Mouse (Mus musculus): ENCODE data around the gene Ubl3. TPM values are rescaled to one million over a fixed set of nuclear protein-coding genes. Genes with fewer than 3 reads are reported as not detected.
A peak's percentile ranks its signal among the peaks of the same experiment; 100 is the strongest.

Ubl3 gene
- polyA plus RNA-seq, 1 experiment from 2014 or later: 68.8 TPM

- H3K4me3 ChIP-seq (replicated peaks): no peak overlapping the region
- H3K9me3 ChIP-seq (replicated peaks): no peaks in the 10 kb centered on the region
- no peak overlapping the region for H3K4me2 ChIP-seq
- no peak overlapping the region for H3K9ac ChIP-seq
- no peaks in the 10 kb centered on the region for H3K36me3 ChIP-seq
- 87% methylated on average over 15 of the region's 15 CpGs for WGBS
- H3K27ac ChIP-seq: no peak overlapping the region
- peaks cover 7% of the 10 kb centered on the region for H3K4me1 ChIP-seq
- no peaks in the 10 kb centered on the region for H3K27me3 ChIP-seq
- ATAC-seq (replicated peaks; ENCODE audit: low FRiP score): no peak
These were observed 6.8 kb upstream of the Ubl3 start for GRCm38 (mm10) chr5:148559261-148559958.

- no peak overlapping the region for H3K4me3 ChIP-seq (replicated peaks)
- 0 out of 2 replicates have a peak, but pooled peaks cover 5% of the 10 kb centered on the region for H3K27me3 ChIP-seq
- 95% methylated on average over 6 of the region's 6 CpGs for WGBS
- ATAC-seq (replicated peaks; ENCODE audit: low FRiP score): no peak
- H3K9me3 ChIP-seq (replicated peaks): no peaks in the 10 kb centered on the region
- no peak overlapping the region for H3K9ac ChIP-seq
- H3K4me2 ChIP-seq: no peak overlapping the region
- peaks cover 10% of the 10 kb centered on the region for H3K4me1 ChIP-seq
- no peaks in the 10 kb centered on the region for H3K36me3 ChIP-seq
- H3K27ac ChIP-seq: no peak overlapping the region
These were observed 5.9 kb upstream of the Ubl3 start for GRCm38 (mm10) chr5:148558472-148558871.

- no peak for ATAC-seq (replicated peaks; ENCODE audit: low FRiP score)
- WGBS: 67% methylated on average over 5 of the region's 5 CpGs
- Histone ChIP-seq H3K4me2 (no peak overlapping the region), H3K9me3 (replicated peaks) (no peaks in the 10 kb centered on the region), H3K27ac (no peak overlapping the region), H3K27me3 (0 out of 2 replicates have a peak, but pooled peaks cover 5% of the 10 kb centered on the region), H3K4me1 (peaks cover 15% of the 10 kb centered on the region), H3K4me3 (replicated peaks) (no peak overlapping the region), H3K36me3 (no peaks in the 10 kb centered on the region), H3K9ac (no peak overlapping the region)
These were observed 3.9 kb upstream of the Ubl3 start for GRCm38 (mm10) chr5:148556509-148556908.

GRCm38 (mm10) chr5:148555156-148555555 is 2.6 kb upstream of the Ubl3 start:
- Histone ChIP-seq H3K9ac (no peak overlapping the region), H3K4me1 (peaks cover 19% of the 10 kb centered on the region), H3K27ac (no peak overlapping the region), H3K9me3 (replicated peaks) (no peaks in the 10 kb centered on the region), H3K36me3 (no peaks in the 10 kb centered on the region), H3K4me3 (replicated peaks) (no peak overlapping the region), H3K27me3 (0 out of 2 replicates have a peak, but pooled peaks cover 5% of the 10 kb centered on the region), H3K4me2 (peak overlapping the region; percentile 52; the same call in 1 of the 2 replicates)
- ATAC-seq (replicated peaks; ENCODE audit: low FRiP score): no peak
- WGBS: 74% methylated on average over 10 of the region's 10 CpGs

- Histone ChIP-seq H3K4me3 (replicated peaks) (peak overlapping the region; percentile 14; the same call in 1 of the 2 replicates), H3K27ac (no peak overlapping the region), H3K9ac (peak overlapping the region; percentile 23; the same call in 1 of the 2 replicates), H3K4me2 (peak overlapping the region; percentile 52), H3K4me1 (peaks cover 24% of the 10 kb centered on the region), H3K27me3 (0 out of 2 replicates have a peak, but pooled peaks cover 5% of the 10 kb centered on the region), H3K9me3 (replicated peaks) (no peaks in the 10 kb centered on the region), H3K36me3 (no peaks in the 10 kb centered on the region)
- 5% methylated on average over 16 of the region's 16 CpGs for WGBS
- ATAC-seq (replicated peaks; ENCODE audit: low FRiP score): no peak
These were observed 2.1 kb upstream of the Ubl3 start for GRCm38 (mm10) chr5:148554701-148555100.

- no peaks in the 10 kb centered on the region for H3K36me3 ChIP-seq
- ATAC-seq (replicated peaks; ENCODE audit: low FRiP score): no peak
These were observed 1.7 kb upstream of the Ubl3 start for GRCm38 (mm10) chr5:148554242-148554641.

GRCm38 (mm10) chr5:148553723-148554122 is 1.1 kb upstream of the Ubl3 start:
- 42% methylated on average over 14 of the region's 14 CpGs for WGBS
- H3K4me3 ChIP-seq (replicated peaks): no peak overlapping the region
- H3K4me1 ChIP-seq: peaks cover 29% of the 10 kb centered on the region
- no peaks in the 10 kb centered on the region for H3K36me3 ChIP-seq
- no peak overlapping the region for H3K27ac ChIP-seq
- H3K27me3 ChIP-seq: 0 out of 2 replicates have a peak, but pooled peaks cover 5% of the 10 kb centered on the region
- no peak for ATAC-seq (replicated peaks; ENCODE audit: low FRiP score)
- no peak overlapping the region for H3K4me2 ChIP-seq
- no peaks in the 10 kb centered on the region for H3K9me3 ChIP-seq (replicated peaks)
- no peak overlapping the region for H3K9ac ChIP-seq

More at GRCm38 (mm10) chr5:148554242-148554641, 1.7 kb upstream of the Ubl3 start:
- H3K4me3 ChIP-seq (replicated peaks): 0 out of 2 replicates have a peak overlapping the region, but pooled peaks have one; percentile 14
- H3K27ac ChIP-seq: no peak overlapping the region
- 0 out of 2 replicates have a peak, but pooled peaks cover 5% of the 10 kb centered on the region for H3K27me3 ChIP-seq
- peaks cover 28% of the 10 kb centered on the region for H3K4me1 ChIP-seq
- no peaks in the 10 kb centered on the region for H3K9me3 ChIP-seq (replicated peaks)
- no peak overlapping the region for H3K9ac ChIP-seq
- peak overlapping the region; percentile 52 for H3K4me2 ChIP-seq
- 26% methylated on average over 7 of the region's 7 CpGs for WGBS

- no peaks in the 10 kb centered on the region for H3K9me3 ChIP-seq (replicated peaks)
- no peaks in the 10 kb centered on the region for H3K36me3 ChIP-seq
- peak overlapping the region; percentile 83 for H3K4me2 ChIP-seq
- H3K4me1 ChIP-seq: peaks cover 49% of the 10 kb centered on the region
- peak overlapping the region; percentile 99 for H3K27ac ChIP-seq
- WGBS: under 1% methylated on average over 17 of the region's 17 CpGs
- H3K4me3 ChIP-seq (replicated peaks): peak overlapping the region; percentile 77
- 0 out of 2 replicates have a peak, but pooled peaks cover 5% of the 10 kb centered on the region for H3K27me3 ChIP-seq
- ATAC-seq (replicated peaks; ENCODE audit: low FRiP score): no peak
- peak overlapping the region; percentile 83 for H3K9ac ChIP-seq
These were observed 839 bp downstream of the Ubl3 start for GRCm38 (mm10) chr5:148551764-148552136.

GRCm38 (mm10) chr5:148550821-148551763 is 1.5 kb downstream of the Ubl3 start:
- H3K4me2 ChIP-seq: peak overlapping the region; percentile 83
- H3K4me3 ChIP-seq (replicated peaks): peak overlapping the region; percentile 77
- under 1% methylated on average over 28 of the region's 28 CpGs for WGBS
- ATAC-seq (replicated peaks; ENCODE audit: low FRiP score): no peak
- peak overlapping the region; percentile 83 for H3K9ac ChIP-seq
- H3K9me3 ChIP-seq (replicated peaks): no peaks in the 10 kb centered on the region
- peaks cover 51% of the 10 kb centered on the region for H3K4me1 ChIP-seq
- no peaks in the 10 kb centered on the region for H3K36me3 ChIP-seq
- H3K27me3 ChIP-seq: 0 out of 2 replicates have a peak, but pooled peaks cover 5% of the 10 kb centered on the region
- peak overlapping the region; percentile 99 for H3K27ac ChIP-seq

- peaks cover 51% of the 10 kb centered on the region for H3K4me1 ChIP-seq
- no peak for ATAC-seq (replicated peaks; ENCODE audit: low FRiP score)
- 2% methylated on average over 6 of the region's 6 CpGs for WGBS
- H3K27ac ChIP-seq: 0 out of 2 replicates have a peak overlapping the region, but pooled peaks have one; percentile 19
- H3K4me2 ChIP-seq: peak overlapping the region; percentile 83
- H3K9ac ChIP-seq: peak overlapping the region; percentile 83; the same call in 1 of the 2 replicates
- no peaks in the 10 kb centered on the region for H3K9me3 ChIP-seq (replicated peaks)
- H3K4me3 ChIP-seq (replicated peaks): peak overlapping the region; percentile 77
- no peaks in the 10 kb centered on the region for H3K36me3 ChIP-seq
- 0 out of 2 replicates have a peak, but pooled peaks cover 5% of the 10 kb centered on the region for H3K27me3 ChIP-seq
These were observed 2.2 kb downstream of the Ubl3 start for GRCm38 (mm10) chr5:148550393-148550792.

GRCm38 (mm10) chr5:148549307-148549706 is 3.3 kb downstream of the Ubl3 start:
- Histone ChIP-seq H3K9ac (no peak overlapping the region), H3K27ac (no peak overlapping the region), H3K4me2 (no peak overlapping the region), H3K9me3 (replicated peaks) (no peaks in the 10 kb centered on the region), H3K36me3 (no peaks in the 10 kb centered on the region), H3K4me3 (replicated peaks) (no peak overlapping the region), H3K27me3 (0 out of 2 replicates have a peak, but pooled peaks cover 5% of the 10 kb centered on the region), H3K4me1 (peaks cover 43% of the 10 kb centered on the region)
- WGBS: 24% methylated on average over 4 of the region's 4 CpGs
- no peak for ATAC-seq (replicated peaks; ENCODE audit: low FRiP score)
